Mouse (Mus musculus) spleen, embryonic (tissue): ENCODE measurements around the gene B3gnt2.

ENCODE experiments used
- CTCF ChIA-PET: fragments of 350-600 bp; sonication (Branson Sonifier 250); formaldehyde crosslinking; loops from one replicate; lab custom pipeline; 2022; lab: Charles Lee

B3gnt2 gene

GRCm38 (mm10) chr11:22872307-22872680 is 11.5 kb upstream of the B3gnt2 start:
- CTCF ChIA-PET, result interaction anchor here (0.7 to 0.8 kb wide), 2 partner anchors 20 to 78 kb away, joined by 3 read pairs; no protein-coding TSS in a partner anchor

DNA sequence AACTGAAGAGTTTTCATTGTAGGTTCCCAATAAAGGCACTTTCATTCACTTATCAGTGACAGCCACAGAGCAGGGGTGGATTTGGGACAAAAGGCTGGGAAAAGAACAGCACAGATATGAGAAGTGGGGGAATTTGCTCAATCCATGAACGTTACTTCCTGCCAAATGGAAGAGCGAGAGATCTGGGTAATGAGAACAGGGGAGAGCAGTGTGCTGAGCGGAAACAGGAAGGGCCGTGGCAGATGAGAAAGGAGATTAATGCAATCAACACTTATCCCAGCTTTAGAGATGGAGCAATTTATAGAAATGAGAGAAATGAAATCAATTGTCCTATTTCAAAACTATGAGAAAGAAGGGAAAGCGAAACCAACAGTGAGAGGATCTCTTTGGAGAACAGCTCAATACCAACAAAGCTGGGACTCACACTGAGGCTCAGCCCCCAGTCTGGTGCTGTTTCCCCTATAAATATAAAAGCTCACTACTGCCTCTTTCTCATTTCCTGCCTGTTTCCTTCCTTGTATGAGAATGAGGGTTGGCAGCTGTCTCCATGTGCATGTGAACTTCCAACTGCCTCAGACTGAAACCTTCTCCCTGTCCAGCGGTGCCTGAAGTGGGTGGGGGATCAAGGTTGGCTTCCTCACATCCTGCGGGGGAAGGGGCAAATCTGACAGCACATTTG is 11.0 kb upstream of the B3gnt2 start:
- CTCF ChIA-PET, result interaction anchor here (0.5 to 0.8 kb wide), 3 partner anchors 14 to 79 kb away, joined by 3 read pairs; no protein-coding TSS in a partner anchor

GRCm38 (mm10) chr11:22868582-22868981 is 7.8 kb upstream of the B3gnt2 start:
- CTCF ChIA-PET, result no interaction called here

DNA sequence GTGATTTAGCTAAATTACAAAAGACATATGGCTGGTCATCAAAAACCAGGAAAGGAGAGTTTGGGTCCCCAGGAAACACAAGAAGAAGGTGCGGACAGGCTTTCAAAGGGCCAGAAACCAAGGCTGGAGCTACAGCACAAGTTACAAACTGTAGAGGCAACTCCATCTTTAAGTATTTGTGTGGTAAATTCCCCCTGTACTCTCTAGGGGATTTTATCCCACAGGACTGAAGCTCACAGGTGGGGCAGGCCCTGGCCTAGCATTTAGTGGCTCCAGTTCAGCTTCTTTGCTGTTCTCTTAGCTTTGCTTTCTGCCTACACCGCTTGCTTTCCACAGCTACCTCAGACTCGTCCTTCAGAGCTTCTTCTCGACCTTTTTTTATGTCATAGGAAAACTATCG is 6.9 kb upstream of the B3gnt2 start:
- CTCF ChIA-PET, result no interaction called here

- CTCF ChIA-PET, result no interaction called here
Observed at GRCm38 (mm10) chr11:22865635-22866246, 5.0 kb upstream of the B3gnt2 start.

GRCm38 (mm10) chr11:22864305-22865060 is 3.7 kb upstream of the B3gnt2 start:
- CTCF ChIA-PET, result no interaction called here

DNA sequence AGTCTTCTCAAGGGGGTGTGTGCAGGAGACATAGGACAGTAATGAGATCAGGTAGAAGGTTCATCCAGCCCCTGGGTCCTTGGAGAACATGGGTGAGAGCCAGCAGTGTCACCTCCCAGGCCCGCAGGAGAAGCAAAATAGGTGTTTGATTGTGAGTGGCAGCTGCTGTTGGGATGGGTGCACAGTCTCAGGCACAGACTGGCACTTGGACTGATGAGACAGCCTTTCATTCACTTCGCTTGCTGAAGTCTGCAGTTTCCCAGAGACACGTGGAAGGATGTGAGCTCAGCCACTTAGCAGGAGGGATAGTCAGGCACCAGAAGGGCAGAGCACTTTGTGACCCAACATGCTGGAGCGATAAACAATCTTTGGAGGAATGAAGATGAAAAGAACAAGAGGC is 2.8 kb upstream of the B3gnt2 start:
- CTCF ChIA-PET, result no interaction called here

- CTCF ChIA-PET, result interaction anchor here (0.7 kb wide), 1 partner anchor 39 kb away, joined by 4 read pairs; no protein-coding TSS in a partner anchor
Observed at GRCm38 (mm10) chr11:22861315-22861714, 554 bp upstream of the B3gnt2 start.

- CTCF ChIA-PET, result interaction anchor here (0.7 kb wide), 1 partner anchor 99 kb away, joined by 18 read pairs; no protein-coding TSS in a partner anchor
Observed at GRCm38 (mm10) chr11:22859633-22860334, 977 bp downstream of the B3gnt2 start.

- CTCF ChIA-PET, result no interaction called here
Observed at GRCm38 (mm10) chr11:22859301-22859632, 1.5 kb downstream of the B3gnt2 start.

- CTCF ChIA-PET, result no interaction called here
Observed at GRCm38 (mm10) chr11:22858441-22859300, 2.1 kb downstream of the B3gnt2 start.

GRCm38 (mm10) chr11:22857705-22858440 is 2.9 kb downstream of the B3gnt2 start:
- CTCF ChIA-PET, result no interaction called here

- CTCF ChIA-PET, result interaction anchor here (0.6 kb wide), 1 partner anchor 9 kb away, joined by 3 read pairs; no protein-coding TSS in a partner anchor
Observed at GRCm38 (mm10) chr11:22857106-22857704, 3.6 kb downstream of the B3gnt2 start.

GRCm38 (mm10) chr11:22856371-22856965 is 4.3 kb downstream of the B3gnt2 start:
- CTCF ChIA-PET, result interaction anchor here (0.7 kb wide), 1 partner anchor 755 kb away, joined by 3 read pairs; no protein-coding TSS in a partner anchor

- CTCF ChIA-PET, result no interaction called here
Observed at GRCm38 (mm10) chr11:22854571-22854970, 6.2 kb downstream of the B3gnt2 start.

- CTCF ChIA-PET, result interaction anchor here (1.1 kb wide), 1 partner anchor 11 kb away, joined by 4 read pairs; no protein-coding TSS in a partner anchor
Observed at GRCm38 (mm10) chr11:22853477-22854157, 7.1 kb downstream of the B3gnt2 start.

GRCm38 (mm10) chr11:22852510-22852909 is 8.3 kb downstream of the B3gnt2 start:
- CTCF ChIA-PET, result interaction anchor here (0.6 to 1.1 kb wide), 4 partner anchors 10 to 25 kb away, joined by 3 to 6 read pairs (median 4); no protein-coding TSS in a partner anchor

DNA sequence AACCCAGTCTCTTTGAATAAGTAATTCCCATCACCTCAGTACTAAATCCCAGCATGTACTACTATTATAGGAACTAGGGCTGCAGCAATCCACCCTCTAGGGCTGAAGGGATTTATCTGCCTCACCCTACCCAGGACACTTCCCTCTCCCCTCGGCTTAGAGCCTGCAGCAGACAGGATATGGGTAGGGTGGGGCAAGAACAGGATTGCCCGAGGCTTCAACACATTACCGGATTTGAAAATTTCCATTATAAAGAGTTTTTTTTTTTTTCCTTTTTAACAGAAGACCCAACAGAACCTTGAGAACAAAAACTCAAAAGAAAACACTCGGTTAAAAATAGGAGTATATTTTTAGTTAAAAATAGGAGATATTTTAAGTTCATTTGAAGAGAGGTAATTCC is 9.3 kb downstream of the B3gnt2 start:
- CTCF ChIA-PET, result no interaction called here
